Mouse (Mus musculus): Measurements from ENCODE around the gene Irf2. TPM values are rescaled to one million over a fixed set of nuclear protein-coding genes. Genes with fewer than 3 reads are reported as not detected.
A peak's percentile ranks its signal among the peaks of the same experiment; 100 is the strongest.

Gene Irf2
- total RNA-seq (2021) = 10 to 100 TPM; 40.6 to 44.3 TPM
- long read RNA-seq, experiment 1, transcript Irf2-201 (9 exons, 2,497 nt) = major isoform, 7 of 14 reads
- long read RNA-seq, experiment 1, partial matches to known transcripts = 4 of 14 reads
- long read RNA-seq, experiment 1, other reads (novel, unspliced or antisense) = 3 of 14 reads
- long read RNA-seq, experiment 2, transcript Irf2-201 (9 exons, 2,497 nt) = major isoform, 9 of 21 reads
- long read RNA-seq, experiment 2, partial matches to known transcripts = 4 of 21 reads
- long read RNA-seq, experiment 2, other reads (novel, unspliced or antisense) = 8 of 21 reads

DNA sequence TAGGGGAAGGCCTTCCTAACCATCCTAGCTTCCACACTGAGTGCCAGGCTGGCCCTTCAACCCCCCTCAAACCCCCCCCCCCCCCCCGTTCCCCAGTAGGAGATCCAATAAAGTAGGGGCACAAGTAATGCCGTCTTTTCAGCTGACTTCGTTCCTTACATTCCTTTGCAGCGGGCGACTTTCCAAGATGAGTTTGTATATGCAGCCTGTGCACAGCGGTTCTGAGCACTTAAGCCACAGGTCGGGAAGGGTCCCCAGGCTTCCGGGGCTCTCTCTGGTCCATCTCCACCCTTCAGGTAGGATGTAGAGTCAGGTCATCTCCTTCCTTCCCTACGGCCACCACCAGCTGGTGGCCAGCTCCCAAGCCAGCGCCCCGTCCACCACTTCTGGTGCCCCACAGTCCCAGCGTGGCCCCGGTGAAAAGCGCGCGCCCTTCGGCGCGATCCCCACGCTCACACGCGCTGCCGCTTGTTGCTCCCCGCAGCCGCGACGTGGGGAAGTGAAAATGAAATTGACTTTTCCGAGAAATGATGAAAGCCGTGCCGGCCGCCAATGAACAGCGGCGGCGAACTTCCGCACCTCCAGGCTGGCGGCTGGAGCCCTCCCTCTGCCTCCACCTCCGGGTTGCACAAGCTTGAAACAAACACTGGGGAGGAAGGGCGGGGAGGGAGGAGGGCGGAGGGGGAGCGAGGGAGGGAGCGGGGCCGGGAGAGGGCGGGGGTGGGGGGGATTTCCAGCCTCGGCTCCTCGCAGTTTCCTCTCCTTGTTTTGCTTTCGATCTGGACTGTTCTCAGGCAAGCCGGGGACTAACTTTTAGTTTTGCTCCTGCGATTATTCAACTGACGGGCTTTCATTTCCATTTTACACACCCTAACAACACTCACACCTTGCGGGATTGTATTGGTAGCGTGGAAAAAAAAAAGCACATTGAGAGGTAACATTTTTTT lies at the start of gene Irf2:
Gene Irf2, plus strand, starts transcription at position 730 of the 947 bp plus-strand sequence.
- intact Hi-C loops (cut with DNase I) = loop anchor here (5.0 kb wide), 2 partner anchors 47 to 213 kb away; no protein-coding TSS in a partner anchor
- peak; percentile 77 to 83 for DNase-seq (ENCODE audit: low spot score in 2 of 2)

DNA sequence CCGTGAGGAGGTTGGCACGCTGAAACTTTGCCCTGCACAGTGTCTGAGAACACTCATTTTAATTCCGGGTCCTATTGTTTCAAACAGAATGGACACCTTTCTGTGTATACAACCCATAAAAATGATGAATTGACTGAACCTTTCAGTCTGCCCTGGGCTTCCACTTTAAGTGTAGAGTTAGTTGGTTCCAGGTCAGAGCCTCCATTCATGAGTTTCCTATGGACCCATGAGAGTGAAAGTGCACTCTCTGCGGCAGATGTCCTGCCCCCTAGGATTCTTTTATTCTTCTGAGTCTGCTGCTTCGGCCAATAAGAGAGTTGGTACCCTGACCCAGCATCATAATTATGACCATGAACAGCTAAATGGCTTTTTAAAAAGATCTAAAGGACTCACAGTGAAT lies 49.4 kb upstream of the Irf2 start:
- DNase-seq (ENCODE audit: low spot score in 2 of 2) = no peak
- intact Hi-C loops (cut with DNase I) = loop anchor here (5.0 kb wide), 1 partner anchor 47 kb away; the partner anchor contains the start of gene Irf2

DNA sequence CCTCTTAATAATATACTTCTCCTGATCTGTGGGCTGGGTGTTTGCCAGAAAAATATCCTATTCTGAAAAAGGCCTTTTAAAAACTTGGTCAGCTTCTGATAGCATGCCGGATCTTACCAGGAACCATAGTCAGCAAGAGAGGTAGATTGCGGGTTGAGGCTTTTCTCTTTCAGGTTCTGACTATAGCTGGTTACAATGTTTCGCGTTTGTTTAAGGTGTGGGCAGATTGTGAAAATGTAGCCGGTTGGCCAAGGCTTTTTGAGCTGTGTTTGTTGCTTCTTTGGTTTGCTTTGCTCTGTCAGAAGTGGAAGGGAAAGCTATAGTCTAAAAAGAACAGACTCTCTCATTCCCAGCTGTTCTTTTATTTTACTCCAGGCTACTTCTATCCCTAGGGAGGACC lies 49.0 kb upstream of the Irf2 start:
- DNase-seq (ENCODE audit: low spot score in 2 of 2) = no peak
- intact Hi-C loops (cut with DNase I) = loop anchor here (5.0 kb wide), 1 partner anchor 47 kb away; the partner anchor contains the start of gene Irf2

DNA sequence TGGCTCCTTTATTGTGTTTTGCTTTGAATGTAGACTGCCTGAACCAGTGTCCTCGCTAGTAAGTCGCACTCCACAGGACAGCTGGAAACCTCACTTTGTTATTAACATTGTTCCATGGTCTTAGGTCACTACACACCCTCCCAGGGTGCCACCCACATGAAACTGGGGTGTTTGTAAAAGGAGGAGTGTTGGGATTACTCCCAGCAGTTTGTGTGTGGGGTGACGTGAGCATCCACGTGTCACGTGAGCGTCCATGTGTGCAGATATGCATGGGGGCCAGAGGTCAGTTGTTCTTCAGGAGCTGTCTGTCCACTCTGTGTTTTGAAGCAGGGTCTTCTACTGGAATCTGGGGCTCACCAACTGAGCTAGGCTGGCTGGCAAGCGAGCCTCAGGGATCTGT lies 48.2 kb upstream of the Irf2 start:
- no peak for DNase-seq (ENCODE audit: low spot score in 2 of 2)
- intact Hi-C loops (cut with DNase I) = loop anchor here (5.0 kb wide), 1 partner anchor 46 kb away; the partner anchor contains the start of gene Irf2

DNA sequence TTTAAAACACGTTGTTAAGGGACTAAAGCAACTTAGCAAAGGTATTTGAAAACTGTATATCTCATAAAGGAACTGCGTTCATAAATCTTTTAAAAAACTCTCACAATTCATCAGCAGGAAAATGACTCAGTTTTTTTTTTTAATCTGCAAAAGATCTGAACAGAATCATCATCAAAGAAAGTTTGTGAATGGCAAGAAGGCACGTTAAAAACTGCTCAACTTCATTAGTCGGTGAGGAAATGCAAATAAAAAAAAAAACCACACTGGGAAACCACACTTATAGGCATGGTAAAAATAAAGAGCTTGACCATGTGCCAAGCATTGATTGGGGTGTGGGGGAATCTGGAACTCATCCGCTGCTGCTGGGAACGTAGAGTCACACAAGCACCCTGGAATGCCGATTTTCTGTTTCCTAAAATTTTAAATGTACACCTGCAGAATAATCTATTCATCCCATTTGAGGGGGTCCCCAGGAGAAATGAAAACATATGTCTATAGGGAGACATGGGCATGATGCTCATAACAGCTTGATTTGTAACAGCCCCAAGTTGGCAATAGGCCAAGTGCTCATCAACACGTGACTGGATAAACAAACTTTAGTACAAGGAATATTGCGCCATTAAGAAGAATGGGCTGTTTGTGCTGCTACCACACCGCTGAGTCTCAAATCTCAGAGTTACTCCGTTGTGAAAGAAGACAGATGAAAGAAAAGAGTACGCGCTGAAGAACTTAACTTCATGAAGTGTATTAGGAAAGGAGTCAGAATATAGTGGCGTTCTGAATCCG lies 43.1 kb upstream of the Irf2 start:
- no peak for DNase-seq (ENCODE audit: low spot score in 2 of 2)
- intact Hi-C loops (cut with DNase I) = no loop called here

DNA sequence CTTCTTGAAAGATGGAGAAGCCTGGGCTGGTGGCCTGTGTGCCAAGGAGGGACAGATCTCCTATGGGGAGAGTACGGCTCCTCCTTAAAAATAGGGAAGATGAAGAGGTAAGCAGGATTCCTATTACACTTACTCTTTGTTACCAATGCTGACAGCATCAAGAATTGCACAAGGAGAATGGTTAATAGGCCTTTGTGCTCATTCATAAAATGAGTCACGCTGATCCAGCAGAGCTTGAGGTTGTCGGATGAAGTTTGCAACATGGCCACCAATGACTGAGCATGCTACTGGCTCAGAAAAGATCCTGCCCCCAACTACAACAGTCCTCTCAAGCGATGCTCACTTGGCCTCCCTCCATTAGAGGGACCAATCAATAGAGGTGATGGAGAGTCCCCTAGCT lies 42.0 kb upstream of the Irf2 start:
- intact Hi-C loops (cut with DNase I) = no loop called here
- no peak for DNase-seq (ENCODE audit: low spot score in 2 of 2)

DNA sequence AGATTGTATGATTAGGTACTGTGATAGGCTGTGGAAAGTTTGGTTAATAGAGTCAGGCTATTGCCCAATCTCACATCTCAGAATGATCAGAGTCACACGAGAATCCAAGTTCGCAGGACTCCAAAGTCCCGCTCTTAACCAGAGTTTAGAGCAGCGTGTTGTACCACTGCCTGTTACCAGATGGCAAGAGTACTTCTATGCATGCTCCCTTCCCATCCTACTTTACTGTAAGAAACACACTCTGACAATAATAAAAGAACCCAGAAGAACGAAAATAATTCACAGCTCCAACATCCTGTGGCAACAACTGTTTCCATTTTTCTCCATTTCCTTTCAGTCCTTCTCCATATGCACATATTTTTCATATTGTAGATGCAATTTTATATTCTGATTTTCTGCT lies 41.4 kb upstream of the Irf2 start:
- DNase-seq (ENCODE audit: low spot score in 2 of 2) = no peak
- intact Hi-C loops (cut with DNase I) = no loop called here

DNA sequence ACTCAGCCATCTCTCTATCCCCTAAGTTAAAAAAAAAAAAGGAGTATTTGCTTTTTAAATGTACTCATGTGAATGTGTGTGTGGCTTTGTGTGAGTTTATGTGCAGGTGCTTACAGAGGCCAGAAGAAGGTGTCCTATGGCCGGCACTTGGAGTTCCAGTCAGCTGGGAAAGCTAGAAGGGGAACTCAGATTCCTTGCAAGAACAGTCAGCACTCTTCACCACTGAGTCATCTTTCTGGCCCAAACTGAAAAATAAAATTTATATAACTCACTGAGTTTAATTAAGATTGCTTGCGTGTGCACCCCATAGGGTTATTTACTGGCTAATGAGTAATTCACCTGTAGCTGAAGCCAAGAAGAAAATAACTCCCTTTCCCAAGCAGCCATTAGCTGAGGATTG lies 34.4 kb upstream of the Irf2 start:
- intact Hi-C loops (cut with DNase I) = no loop called here
- DNase-seq (ENCODE audit: low spot score in 2 of 2) = no peak

DNA sequence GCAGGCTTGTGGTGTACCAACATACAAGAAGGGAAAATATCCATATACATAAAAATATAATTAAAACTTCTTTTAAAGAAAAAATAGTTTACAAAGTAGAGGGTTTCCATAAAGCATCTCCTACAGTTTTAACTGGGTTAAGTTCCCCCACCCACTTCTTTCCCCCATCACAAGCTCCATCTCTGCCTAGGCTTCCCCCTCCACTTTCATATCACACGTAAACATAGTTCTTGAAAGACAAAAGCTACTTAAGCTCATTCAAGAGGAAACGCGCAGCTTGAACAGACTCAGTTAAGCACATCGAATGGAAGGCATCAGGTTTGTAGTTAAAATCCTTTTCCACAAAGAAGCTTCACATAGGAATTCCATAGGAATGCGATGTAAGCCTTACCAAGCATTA lies 32.8 kb upstream of the Irf2 start:
- no peak for DNase-seq (ENCODE audit: low spot score in 2 of 2)
- intact Hi-C loops (cut with DNase I) = no loop called here

DNA sequence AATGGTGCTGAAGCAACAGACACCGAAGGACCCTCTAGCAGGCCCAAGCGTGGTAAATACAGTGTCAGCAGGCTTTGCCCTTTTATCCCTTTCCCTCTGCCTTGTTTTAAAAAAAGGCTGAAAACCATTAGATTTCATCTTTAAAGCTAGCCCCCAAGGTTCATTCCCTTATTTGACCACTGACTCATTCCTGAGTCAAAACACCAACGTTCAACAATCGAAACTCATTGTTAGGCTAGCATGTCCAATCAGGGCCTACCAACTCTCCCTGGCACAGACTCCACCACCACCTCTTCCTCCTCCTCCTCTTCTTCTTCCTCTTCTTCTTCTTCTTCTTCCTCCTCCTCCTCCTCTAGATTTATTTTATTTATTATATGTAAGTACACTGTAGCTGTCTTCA lies 30.2 kb upstream of the Irf2 start:
- no peak for DNase-seq (ENCODE audit: low spot score in 2 of 2)
- intact Hi-C loops (cut with DNase I) = no loop called here

DNA sequence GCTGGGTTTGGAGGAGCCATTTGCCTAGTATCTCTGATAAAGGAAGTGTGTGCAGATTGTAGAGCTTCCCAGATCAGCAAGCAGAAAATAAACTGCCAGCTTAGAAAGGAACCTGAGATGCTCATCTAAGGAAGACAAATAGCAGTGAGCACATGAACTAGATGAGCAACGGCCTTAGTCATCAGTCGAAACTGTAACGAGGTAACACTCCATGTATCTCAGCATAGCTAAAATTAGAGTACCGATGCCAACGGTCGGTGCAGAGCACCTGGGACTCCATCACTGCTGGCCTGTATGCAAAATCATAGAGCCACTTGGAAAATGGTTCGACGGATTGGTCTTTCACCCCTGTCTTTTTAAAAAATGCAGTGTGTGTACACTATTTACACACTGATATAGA lies 29.2 kb upstream of the Irf2 start:
- intact Hi-C loops (cut with DNase I) = no loop called here
- DNase-seq (ENCODE audit: low spot score in 2 of 2) = no peak

DNA sequence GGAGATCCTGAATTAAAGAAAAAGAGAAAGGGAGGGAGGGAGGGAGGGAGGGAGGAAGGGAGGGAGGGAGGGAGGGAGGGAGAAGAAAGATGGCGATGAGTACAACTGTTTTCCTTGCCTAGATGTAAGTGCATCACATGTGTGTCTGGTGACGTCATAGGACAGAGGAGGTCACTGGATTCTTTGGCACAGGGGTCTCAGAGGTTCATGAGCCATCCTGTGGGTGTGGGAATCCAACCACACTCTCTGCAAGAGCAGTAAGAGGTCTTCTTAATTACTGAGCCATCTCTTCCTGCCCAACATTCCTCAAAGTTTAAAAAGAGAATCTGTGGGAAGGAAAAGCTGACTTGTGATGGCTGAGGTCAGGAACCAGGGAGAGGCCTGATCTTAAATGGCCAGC lies 28.0 kb upstream of the Irf2 start:
- intact Hi-C loops (cut with DNase I) = no loop called here
- DNase-seq (ENCODE audit: low spot score in 2 of 2) = no peak

DNA sequence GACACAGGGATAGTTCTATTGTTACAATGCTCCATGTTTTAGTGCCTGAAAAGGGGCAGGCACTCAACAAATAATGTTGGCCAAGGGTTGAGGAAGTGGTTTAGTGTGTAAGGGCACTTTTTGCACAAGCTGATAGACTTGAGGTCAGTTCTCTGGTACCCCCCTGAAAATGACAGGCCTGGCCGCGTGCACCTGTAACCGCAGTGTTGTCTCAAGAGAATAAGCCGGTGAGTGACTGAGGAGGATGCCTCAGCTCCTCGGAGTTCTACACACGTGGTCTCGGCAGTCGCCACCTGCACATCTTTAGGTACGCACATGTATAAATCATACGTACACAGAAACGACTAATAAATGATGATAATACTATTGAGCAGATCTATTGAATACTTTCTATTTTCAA lies 26.4 kb upstream of the Irf2 start:
- DNase-seq (ENCODE audit: low spot score in 2 of 2) = no peak
- intact Hi-C loops (cut with DNase I) = no loop called here

DNA sequence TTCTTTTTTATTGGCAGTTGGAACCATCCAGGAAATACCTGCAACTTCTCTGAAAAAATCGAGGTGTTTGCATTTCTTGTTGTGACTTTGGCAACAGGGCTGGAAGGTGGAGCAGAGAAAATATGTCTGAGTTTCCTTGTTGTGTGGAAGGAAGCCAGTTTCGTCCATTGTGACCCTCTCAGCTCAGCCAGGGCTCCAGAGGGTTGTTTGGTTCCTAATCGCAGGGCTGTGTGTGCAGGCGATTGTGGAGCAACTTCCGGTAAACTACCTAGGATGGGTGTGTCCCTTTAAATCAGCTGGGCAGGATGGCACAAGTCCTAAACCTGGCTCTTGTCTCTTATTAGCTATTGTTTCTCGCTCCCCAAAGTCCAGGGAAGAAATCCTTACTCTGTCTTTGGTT lies 25.7 kb upstream of the Irf2 start:
- intact Hi-C loops (cut with DNase I) = no loop called here
- no peak for DNase-seq (ENCODE audit: low spot score in 2 of 2)

DNA sequence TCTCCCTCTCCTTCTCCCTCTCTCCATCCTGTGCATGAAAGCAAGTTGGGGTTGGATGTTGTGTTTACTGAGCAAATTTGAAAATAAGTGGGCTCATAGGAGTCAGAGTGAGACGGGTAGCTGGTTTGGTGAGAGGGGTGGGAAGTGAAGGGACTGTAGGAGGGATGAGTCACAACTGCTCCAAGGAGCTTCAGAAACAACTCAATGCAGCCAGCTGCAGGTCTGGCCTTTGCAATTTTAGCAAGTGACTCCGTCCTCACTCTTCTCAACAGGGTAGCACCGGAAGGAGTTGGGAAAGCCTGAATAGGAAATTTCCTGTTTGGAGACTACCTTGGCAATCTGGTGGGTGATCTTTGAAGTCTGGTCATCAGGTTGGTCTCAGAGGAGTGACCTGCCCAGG lies 25.1 kb upstream of the Irf2 start:
- intact Hi-C loops (cut with DNase I) = no loop called here
- no peak for DNase-seq (ENCODE audit: low spot score in 2 of 2)

DNA sequence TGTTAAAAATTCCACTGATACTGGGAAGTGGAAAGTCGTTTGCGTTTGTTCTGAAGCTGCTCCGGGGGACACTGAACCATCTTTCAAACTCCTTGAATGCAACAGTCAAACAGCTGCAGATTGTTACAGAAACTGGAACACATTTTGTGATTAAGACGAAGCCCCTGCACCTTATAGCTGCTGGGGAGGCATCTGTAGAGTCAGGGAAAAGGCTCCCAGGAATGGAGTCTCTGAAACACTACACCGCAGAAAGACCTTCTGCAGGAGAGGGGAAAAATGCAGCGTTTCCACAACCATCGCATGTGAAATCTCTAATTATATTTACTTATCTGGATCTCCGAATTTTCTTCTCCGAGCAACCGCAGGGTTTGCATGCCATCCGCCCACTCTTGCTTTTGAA lies 23.1 kb upstream of the Irf2 start:
- no peak for DNase-seq (ENCODE audit: low spot score in 2 of 2)
- intact Hi-C loops (cut with DNase I) = no loop called here

DNA sequence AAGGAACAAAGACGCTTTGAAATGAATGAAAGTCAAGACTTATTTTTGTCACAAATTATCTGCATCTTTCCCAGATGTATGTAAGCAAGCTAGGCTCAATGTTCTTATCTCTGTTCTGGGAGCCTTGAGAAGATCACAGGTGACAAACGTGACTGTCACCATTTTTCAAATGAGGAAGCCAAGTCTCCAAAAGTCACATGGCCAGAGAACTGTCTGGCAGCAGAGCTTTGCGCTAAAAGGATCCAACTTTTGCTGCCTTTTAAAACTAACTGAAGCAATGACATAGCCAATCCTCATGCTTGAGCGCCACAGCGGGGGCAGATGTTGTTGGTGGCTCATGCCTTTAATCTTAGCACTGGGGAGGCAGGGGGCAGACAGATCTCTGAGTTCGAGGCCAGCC lies 22.4 kb upstream of the Irf2 start:
- DNase-seq (ENCODE audit: low spot score in 2 of 2) = no peak
- intact Hi-C loops (cut with DNase I) = no loop called here

DNA sequence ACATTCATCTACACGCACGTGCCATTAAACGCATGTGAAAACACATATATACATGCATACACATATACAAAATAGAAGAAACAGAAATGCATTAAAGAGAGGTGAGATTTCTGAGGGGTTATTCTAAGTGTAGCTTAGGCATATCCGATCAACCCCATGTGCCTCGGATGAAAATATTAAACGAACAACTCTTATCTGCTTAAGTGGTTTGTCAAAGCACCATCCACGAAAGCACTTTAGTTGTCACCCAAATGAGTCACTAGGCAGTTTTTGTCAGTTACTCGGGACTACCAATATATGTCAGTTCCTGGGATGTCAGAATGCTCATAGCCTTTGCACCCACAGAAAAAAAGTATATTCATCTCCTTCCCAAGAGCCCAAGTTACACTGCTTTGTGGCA lies 21.2 kb upstream of the Irf2 start:
- intact Hi-C loops (cut with DNase I) = no loop called here
- no peak for DNase-seq (ENCODE audit: low spot score in 2 of 2)

DNA sequence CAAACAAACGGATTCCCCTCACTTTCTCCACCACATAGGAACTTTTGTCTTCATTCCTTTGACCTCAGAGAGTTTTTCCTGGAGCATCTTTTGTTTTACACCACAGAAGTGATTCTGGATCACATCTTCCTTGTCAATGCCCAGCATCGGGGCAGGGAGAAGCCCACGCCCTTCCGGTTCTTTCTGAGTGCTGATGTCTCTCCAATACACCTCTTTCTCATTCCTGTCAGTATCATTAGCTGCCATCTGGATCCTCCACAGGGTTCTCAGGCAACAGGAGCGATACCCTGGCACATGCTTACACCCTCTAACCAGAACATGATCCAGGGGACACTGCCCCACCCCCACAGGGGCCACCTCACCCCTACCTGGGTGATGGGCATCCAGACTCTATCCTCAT lies 20.8 kb upstream of the Irf2 start:
- intact Hi-C loops (cut with DNase I) = no loop called here

DNA sequence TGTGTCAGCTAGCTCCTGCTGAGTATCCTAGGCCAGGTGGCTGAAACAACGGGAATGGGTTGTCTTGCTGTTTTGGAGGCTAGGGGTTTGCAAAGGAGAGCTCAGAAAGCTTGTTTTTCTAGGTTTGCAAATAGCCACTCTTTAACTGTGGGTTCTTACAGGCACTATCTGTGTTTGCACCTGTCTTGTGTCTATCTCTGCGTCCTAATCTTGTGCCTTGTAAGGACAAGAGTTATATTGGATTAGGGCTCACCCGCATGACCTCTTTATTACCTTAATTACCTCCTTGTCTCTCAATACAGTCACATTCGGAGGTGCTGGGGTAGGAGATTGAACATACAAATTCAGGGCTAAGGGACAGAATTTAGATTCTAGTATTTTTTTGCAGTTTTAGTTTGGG lies 18.9 kb upstream of the Irf2 start:
- intact Hi-C loops (cut with DNase I) = no loop called here
- no peak for DNase-seq (ENCODE audit: low spot score in 2 of 2)

More for the DNA sequence above, 20.8 kb upstream of the Irf2 start:
- no peak for DNase-seq (ENCODE audit: low spot score in 2 of 2)

All from left cerebral cortex, postnatal 14 days (tissue).